Mouse (Mus musculus) heart, embryonic 11.5 days (tissue): ENCODE measurements around the gene Plcb1. TPM values are rescaled to one million over a fixed set of nuclear protein-coding genes. Genes with fewer than 3 reads are reported as not detected.

ENCODE experiments used
- ATAC-seq: fragments of 200-750 bp; cut with Nextera tagmentation; replicated peaks from 2 replicates; pipeline ENCODE4 v1.8.0; 2017; ENCODE audit warnings: moderate library complexity; ENCODE audit not compliant: insufficient number of reproducible peaks, low FRiP score, low TSS enrichment
- H3K27ac ChIP-seq: fragments of 300-500 bp; sonication (generic); 2 replicates; pipeline ENCODE4 v1.5.1; 2014; ENCODE audit warnings: mild to moderate bottlenecking, low read depth, low read length
- H3K27me3 ChIP-seq: fragments of 300-500 bp; sonication (generic); 2 replicates; pipeline ENCODE4 v1.6.1; 2014; ENCODE audit warnings: mild to moderate bottlenecking, low read length, mixed read lengths; ENCODE audit not compliant: control insufficient read depth, insufficient read depth
- H3K36me3 ChIP-seq: fragments of 300-500 bp; sonication (generic); 2 replicates; pipeline ENCODE4 v1.6.1; 2014; ENCODE audit warnings: mild to moderate bottlenecking, low read length, moderate library complexity, mixed read lengths; ENCODE audit not compliant: control insufficient read depth, insufficient read depth
- H3K4me1 ChIP-seq: fragments of 300-500 bp; sonication (generic); 2 replicates; pipeline ENCODE4 v1.6.1; 2014; ENCODE audit warnings: low read length; ENCODE audit not compliant: control insufficient read depth, insufficient read depth
- H3K4me2 ChIP-seq: fragments of 300-500 bp; sonication (generic); 2 replicates; pipeline ENCODE4 v1.6.1; 2014; ENCODE audit warnings: mild to moderate bottlenecking, moderate library complexity
- H3K4me3 ChIP-seq: fragments of 300-500 bp; sonication (generic); 2 replicates; pipeline ENCODE4 v1.5.1; 2014; ENCODE audit warnings: low read depth, low read length
- H3K9ac ChIP-seq: fragments of 300-500 bp; sonication (generic); 2 replicates; pipeline ENCODE4 v1.6.1; 2014; ENCODE audit warnings: mild to moderate bottlenecking, low read depth, low read length, moderate library complexity
- H3K9me3 ChIP-seq: fragments of 300-500 bp; sonication (generic); replicated peaks from 2 replicates; pipeline ENCODE4 v1.6.1; 2016; ENCODE audit warnings: low read length; ENCODE audit not compliant: control insufficient read depth
- WGBS: fragments of 180-500 bp; shearing (Covaris S2); extraction: QIAGEN DNeasy Blood & Tissue Kit; methylation state at CpG from one replicate; pipeline ENCODE4 v1.1.7; 2014; ENCODE audit not compliant: insufficient replicate concordance; 5-methylcytosine and 5-hydroxymethylcytosine counted together
- polyA plus RNA-seq: library from polyadenylated mRNA; unstranded; fragments of >200 nt; fragmentation: Nextera tagmentation; extraction: Ambion mirVana; gene quantifications from 2 replicates; pipeline ENCODE4 v1.2.1, GENCODE M21; 2014

The Plcb1 gene
- polyA plus RNA-seq: 7.2 and 9.6 TPM in 2 replicates

DNA sequence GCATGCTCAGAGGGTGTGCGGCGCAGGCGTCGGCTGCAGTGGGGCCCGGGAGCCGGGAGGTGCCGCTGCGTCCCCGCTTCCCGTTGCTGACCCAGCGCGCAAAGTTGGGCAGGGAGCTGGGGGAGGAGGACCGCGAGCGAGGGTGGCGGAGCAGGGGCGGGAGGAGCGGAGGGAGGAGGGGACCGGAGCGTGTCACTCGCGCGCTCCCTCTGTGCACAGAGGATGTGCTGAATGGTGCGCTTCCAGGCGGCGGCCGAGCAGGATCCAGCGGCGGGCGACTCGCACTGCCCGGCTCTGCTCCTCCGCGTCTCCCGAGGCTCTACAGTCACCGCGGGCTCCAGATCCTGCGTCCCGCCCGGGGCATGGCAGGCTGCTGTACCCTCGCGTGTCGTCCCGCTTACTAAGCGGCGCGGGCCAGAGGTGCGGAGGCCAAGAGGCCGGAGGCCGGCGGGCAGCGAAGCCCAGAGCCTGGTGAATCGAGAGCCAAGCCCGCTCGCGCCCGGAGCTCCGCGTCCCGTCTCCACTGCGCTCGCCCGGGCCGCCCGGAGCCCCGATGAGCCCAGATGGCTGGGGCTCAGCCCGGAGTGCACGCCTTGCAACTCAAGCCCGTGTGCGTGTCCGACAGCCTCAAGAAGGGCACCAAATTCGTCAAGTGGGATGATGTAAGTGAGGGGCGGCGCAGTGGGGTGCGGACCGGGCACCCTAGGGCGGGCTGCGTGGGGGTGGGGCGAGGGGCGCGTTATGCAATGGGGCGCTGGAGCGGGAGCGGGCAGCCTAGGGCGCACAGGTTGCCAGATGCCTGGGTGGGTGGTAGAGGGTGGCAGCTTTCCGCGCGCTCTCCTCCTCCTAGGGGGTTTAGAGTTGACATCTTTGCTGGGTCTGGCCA lies at the start of gene Plcb1:
TSS of gene Plcb1 (plus strand) at position 98 of the 886 bp plus-strand sequence.
- Histone ChIP-seq H3K27ac (peak within 1 kb of the TSS; percentile 22; the same call in 1 of the 2 replicates), H3K36me3 (no peaks in the 10 kb centered on the region)
- WGBS: under 1% methylated on average over 77 of the region's 88 CpGs

GRCm38 (mm10) chr2:134755537-134755936 lies 30.3 kb upstream of the Plcb1 start:
- Histone ChIP-seq H3K27me3 (no peaks in the 10 kb centered on the region), H3K4me2 (no peak overlapping the region), H3K9ac (no peak overlapping the region)

More for the DNA sequence above, at the start of gene Plcb1:
- H3K27me3 ChIP-seq: no peaks in the 10 kb centered on the region
- no peaks in the 10 kb centered on the region for H3K9me3 ChIP-seq
- H3K4me3 ChIP-seq: peak within 1 kb of the TSS; percentile 61
- peak within 1 kb of the TSS; percentile 75 for H3K9ac ChIP-seq
- peak within 1 kb of the TSS; percentile 94 for H3K4me2 ChIP-seq
- H3K4me1 ChIP-seq: no peaks in the 10 kb centered on the region
- ATAC-seq: peak; percentile 88

GRCm38 (mm10) chr2:134756086-134756485 lies 29.8 kb upstream of the Plcb1 start:
- 42% methylated on average over 1 of the region's 1 CpGs for WGBS
- no peak overlapping the region for H3K27ac ChIP-seq
- H3K36me3 ChIP-seq: no peaks in the 10 kb centered on the region
- no peak overlapping the region for H3K4me3 ChIP-seq
- no peaks in the 10 kb centered on the region for H3K27me3 ChIP-seq
- H3K9me3 ChIP-seq: no peaks in the 10 kb centered on the region
- no peak overlapping the region for H3K9ac ChIP-seq
- H3K4me1 ChIP-seq: no peaks in the 10 kb centered on the region
- H3K4me2 ChIP-seq: no peak overlapping the region
- ATAC-seq: no peak

More at GRCm38 (mm10) chr2:134755537-134755936, 30.3 kb upstream of the Plcb1 start:
- Histone ChIP-seq H3K4me1 (no peaks in the 10 kb centered on the region), H3K4me3 (no peak overlapping the region), H3K27ac (no peak overlapping the region), H3K36me3 (no peaks in the 10 kb centered on the region), H3K9me3 (no peaks in the 10 kb centered on the region)
- ATAC-seq: no peak

- no peaks in the 10 kb centered on the region for H3K4me1 ChIP-seq
- H3K4me2 ChIP-seq: no peak overlapping the region
- H3K9ac ChIP-seq: no peak overlapping the region
- H3K27ac ChIP-seq: no peak overlapping the region
- H3K4me3 ChIP-seq: no peak overlapping the region
- no peaks in the 10 kb centered on the region for H3K9me3 ChIP-seq
- H3K27me3 ChIP-seq: no peaks in the 10 kb centered on the region
- no peaks in the 10 kb centered on the region for H3K36me3 ChIP-seq
- WGBS: 82% methylated on average over 1 of the region's 1 CpGs
- no peak for ATAC-seq
Observed at GRCm38 (mm10) chr2:134761029-134761428, 24.8 kb upstream of the Plcb1 start.

- no peak for ATAC-seq
- Histone ChIP-seq H3K9me3 (no peaks in the 10 kb centered on the region), H3K4me2 (no peak overlapping the region), H3K27ac (no peak overlapping the region), H3K27me3 (no peaks in the 10 kb centered on the region), H3K4me3 (no peak overlapping the region), H3K36me3 (no peaks in the 10 kb centered on the region), H3K9ac (no peak overlapping the region), H3K4me1 (no peaks in the 10 kb centered on the region)
- WGBS: 89% methylated on average over 8 of the region's 8 CpGs
Observed at GRCm38 (mm10) chr2:134763406-134763990, 22.4 kb upstream of the Plcb1 start.

DNA sequence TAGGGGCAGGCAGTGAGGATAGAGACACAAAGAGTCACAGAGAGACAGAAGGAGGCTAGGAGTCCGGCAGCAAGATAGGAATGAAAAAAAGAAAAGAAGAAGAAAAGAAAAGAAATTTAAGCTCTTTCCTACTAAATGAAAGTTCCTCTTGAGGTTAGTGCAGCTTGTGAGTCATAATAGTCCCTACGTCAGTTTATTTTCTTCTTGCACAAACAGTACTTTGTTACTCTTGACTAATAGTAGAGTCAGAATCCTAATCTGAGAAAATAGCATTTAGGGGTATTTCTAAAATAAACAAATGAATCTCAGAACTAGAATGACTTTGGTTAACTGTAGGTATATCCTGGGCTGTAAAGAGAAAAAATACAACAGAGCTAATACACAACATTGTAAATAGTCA lies 21.4 kb upstream of the Plcb1 start:
- Histone ChIP-seq H3K9me3 (no peaks in the 10 kb centered on the region), H3K4me2 (no peak overlapping the region), H3K27me3 (no peaks in the 10 kb centered on the region), H3K36me3 (no peaks in the 10 kb centered on the region), H3K9ac (no peak overlapping the region), H3K4me1 (no peaks in the 10 kb centered on the region), H3K4me3 (no peak overlapping the region), H3K27ac (no peak overlapping the region)
- WGBS: 82% methylated on average over 2 of the region's 2 CpGs
- no peak for ATAC-seq

DNA sequence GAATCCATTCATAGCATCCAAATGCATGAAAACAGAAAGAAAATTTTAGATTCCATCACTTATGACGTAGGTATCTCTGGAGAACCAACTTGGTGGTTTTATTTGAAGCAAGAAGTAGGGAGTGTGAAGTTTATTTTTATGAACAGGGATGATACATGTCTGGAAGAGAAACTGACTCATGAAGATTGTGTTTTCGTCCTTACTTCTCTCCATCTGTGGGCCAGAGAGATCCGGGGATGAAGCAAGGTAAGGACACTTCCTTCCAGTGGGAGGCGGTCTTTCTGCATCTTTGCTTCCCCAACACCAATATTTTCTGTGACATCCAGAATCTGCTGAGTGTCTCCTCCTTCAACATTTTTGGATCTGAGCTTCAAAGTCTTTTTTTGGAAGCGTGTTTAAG lies 6.0 kb upstream of the Plcb1 start:
- Histone ChIP-seq H3K27me3 (no peaks in the 10 kb centered on the region), H3K4me3 (no peak overlapping the region), H3K4me1 (no peaks in the 10 kb centered on the region), H3K27ac (no peak overlapping the region), H3K9ac (no peak overlapping the region), H3K4me2 (no peak overlapping the region), H3K36me3 (no peaks in the 10 kb centered on the region), H3K9me3 (no peaks in the 10 kb centered on the region)
- no peak for ATAC-seq
- 67% methylated on average over 5 of the region's 5 CpGs for WGBS

GRCm38 (mm10) chr2:134780316-134780715 lies 5.6 kb upstream of the Plcb1 start:
- H3K4me2 ChIP-seq: no peak overlapping the region
- H3K36me3 ChIP-seq: no peaks in the 10 kb centered on the region
- no peaks in the 10 kb centered on the region for H3K27me3 ChIP-seq
- H3K9ac ChIP-seq: no peak overlapping the region
- ATAC-seq: no peak
- H3K4me1 ChIP-seq: no peaks in the 10 kb centered on the region
- no peak overlapping the region for H3K27ac ChIP-seq
- H3K4me3 ChIP-seq: no peak overlapping the region
- H3K9me3 ChIP-seq: no peaks in the 10 kb centered on the region
